Mouse (Mus musculus): ENCODE results near the gene Bnip3.

Bnip3 gene

DNA sequence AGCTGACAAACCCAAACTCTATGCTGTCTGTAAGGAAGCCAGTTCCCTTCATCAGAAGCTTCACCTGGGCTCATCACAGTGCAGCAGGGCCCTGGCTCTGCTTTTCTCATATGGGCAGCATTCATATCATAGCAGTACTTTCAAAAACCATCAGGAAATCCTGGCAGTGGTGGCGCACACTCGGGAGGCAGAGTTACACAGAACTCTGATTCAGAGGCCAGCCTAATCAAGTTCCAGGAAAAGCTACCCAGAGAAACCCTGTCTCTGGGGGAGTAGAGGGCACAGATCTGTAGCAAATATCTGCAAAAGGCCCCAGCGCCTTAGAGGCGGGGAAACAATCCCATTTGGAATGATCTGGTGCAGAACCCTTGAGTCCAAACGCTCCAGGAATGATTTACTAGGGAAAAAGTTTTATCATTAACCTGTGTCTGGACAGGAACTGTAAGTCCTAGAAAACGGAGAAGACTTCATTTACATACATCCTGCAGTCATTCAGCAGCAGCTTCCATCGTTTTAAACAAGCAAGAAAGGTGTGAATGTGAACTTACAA lies 5.4 kb downstream of the Bnip3 start:
- DNase-seq (ENCODE audit: low spot score) = no peak

DNA sequence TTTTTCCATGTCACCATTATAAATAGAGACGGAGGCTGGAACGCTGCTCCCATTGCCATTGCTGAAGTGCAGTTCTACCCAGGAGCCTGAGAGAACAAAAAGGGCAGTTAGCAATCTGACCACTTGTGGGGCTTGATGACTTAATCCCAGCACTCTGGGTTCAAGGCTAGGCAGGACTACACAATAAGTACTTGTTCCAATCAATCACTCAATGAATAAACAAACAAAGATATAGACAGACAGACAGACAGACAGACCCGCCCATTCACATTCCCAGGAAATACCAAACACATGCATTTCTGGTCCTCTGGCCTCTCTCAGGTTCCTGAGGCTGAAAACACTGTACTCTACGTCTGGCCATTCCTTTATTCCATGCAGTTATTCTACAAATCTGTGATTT lies 10.6 kb downstream of the Bnip3 start:
- DNase-seq (ENCODE audit: low spot score) = no peak

DNA sequence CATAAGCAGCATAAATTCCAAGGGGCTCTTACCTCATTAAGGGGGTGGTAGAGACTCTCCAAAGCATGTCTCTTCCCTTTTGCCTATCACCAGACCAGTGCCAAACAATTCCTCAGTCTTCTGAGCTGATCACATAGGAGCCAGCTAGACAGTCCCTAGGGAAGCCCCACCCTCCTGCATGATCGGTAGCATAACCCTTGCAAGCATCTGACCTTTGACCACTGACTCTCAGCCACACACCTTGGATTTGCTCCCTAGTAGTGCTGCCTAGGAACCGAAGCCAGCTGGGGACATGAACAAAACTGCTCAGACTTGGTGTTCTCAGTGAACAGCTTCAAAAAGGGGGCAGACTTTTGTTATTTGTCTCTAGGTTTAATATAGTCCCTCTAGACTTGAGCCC lies 11.2 kb downstream of the Bnip3 start:
- no peak for DNase-seq (ENCODE audit: low spot score)

DNA sequence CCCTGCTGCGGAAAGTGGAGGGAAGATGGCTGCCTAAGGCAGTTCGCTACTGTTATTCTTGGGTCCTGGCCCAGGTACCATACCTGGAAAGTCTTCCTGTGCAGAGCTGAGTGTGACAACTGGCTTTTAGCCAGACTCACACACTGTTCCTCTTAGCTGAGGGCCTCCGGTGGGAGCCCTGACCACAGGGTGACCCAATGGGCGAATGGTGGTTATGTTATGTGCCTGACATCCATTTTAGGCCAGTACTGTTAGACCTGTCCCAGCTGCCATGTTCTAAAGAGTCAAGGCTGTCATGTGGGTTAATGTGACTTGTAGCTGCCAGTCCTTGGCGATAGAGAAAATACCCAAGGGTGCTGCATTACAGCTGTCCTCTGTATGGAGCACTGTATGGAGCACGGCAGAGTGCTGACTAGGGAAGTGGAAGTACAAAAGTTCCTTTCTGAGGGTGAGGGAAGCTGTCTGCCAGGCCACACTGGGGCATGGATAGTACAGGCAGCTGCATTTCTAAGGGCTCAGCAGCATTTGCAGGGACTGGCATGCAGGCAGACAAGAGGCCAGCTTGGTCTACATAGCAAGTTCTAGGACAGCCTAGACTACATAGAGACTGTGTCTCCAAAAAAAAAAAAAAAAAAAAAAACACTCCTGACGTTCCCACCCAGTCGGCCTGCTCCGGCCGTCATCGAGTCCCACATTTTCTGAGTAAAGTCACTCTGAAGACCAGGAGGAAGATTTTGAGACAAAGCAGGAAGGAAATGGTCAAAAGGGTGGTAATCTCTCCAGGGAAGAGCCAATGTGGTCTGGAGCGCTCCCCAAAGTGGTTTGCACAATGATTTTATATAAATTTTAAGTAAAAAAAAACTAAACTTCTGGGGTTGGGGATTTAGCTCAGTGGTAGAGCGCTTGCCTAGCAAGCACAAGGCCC lies 23.7 kb downstream of the Bnip3 start:
- no peak for DNase-seq (ENCODE audit: low spot score)

DNA sequence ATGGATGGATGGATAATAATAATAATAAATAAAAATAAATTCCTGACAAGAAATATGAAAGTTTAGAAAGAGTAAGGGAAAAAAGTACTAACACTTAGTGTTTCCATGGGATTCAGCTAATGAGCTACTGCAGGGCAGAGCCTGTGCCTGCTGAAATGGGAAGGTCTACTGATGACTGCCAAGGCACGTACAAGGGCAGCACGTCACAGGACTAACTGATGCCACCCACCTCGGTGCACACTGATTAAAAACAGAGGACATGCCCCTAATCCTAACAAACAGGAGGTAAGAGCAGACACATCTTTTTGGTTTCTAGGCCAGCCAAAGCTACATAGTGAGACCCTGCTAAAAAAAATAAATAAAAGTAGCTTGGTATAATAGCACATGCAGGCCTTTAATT lies 25.6 kb downstream of the Bnip3 start:
- DNase-seq (ENCODE audit: low spot score) = no peak

DNA sequence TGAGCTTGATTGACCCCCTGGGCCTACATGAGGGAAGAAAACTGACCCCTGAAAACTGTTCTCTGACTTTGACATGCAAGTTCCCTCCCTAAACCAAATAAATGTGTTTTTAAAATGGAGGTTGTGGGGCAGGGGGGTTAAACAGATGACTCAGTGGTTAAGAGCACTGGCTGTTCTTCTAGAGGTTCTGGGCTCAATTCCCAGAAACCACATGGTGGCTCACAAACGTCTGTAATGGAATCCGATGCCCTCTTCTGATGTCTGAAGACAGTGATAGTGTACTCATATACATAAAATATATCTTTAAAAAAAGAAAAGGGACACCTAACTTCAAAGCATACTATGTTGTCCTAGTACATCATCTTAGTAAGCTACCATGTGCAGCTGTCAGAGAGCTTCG lies 34.3 kb downstream of the Bnip3 start:
- DNase-seq (ENCODE audit: low spot score) = no peak

DNA sequence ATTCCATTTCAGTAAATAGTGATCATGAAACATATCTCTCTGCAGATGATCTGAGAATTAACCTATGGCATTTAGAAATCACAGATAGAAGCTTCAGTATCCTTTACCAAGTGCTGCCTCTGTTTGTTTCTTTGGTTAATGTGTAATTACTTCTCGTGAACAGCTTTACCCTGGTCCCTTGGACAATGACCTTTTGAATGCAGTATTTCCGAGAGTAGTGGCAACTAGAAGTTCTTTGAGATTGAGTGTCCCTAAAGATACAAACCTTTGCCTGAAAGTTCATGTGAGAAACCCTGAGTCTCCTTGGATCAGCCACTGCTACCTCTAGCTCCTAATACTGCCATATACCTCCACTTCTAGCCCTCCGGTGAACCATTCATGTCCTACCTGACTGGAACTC lies 36.4 kb downstream of the Bnip3 start:
- no peak for DNase-seq (ENCODE audit: low spot score)

DNA sequence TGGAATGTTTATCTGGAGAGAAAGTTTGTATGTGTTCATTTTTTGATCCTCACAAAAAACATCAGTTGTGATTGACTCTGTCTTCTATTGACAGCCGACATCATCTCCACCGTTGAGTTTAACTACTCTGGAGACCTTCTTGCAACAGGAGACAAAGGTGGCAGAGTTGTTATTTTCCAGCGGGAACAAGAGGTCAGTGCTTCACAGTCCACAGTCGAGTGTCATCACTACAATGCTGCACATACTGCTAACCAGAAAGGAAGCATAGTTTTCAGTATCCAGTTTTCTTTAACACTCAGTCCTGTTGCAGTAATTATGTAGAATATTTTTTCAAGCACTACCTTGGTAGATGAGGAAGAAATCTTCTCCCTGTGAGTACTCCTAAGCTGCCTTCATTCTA lies 41.0 kb downstream of the Bnip3 start:
- no peak for DNase-seq (ENCODE audit: low spot score)

DNA sequence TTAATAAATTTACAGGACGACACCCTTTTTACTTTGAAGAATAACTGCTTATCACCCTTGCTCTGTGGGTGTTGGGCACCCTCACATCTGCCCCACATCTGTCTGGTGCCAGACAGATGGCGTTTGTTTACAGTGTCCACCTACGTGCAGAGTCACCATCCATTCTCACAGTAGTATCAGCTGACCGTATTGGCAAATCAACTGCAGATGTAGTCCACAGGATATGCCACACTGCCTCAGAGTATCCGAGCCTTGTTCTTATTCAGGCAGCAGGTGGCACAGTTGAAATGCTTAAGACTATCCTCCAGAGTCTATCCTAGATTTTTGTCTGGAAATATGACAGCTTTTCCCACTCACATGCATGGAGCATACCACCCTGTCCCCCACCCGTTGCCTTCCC lies 42.0 kb downstream of the Bnip3 start:
- no peak for DNase-seq (ENCODE audit: low spot score)

DNA sequence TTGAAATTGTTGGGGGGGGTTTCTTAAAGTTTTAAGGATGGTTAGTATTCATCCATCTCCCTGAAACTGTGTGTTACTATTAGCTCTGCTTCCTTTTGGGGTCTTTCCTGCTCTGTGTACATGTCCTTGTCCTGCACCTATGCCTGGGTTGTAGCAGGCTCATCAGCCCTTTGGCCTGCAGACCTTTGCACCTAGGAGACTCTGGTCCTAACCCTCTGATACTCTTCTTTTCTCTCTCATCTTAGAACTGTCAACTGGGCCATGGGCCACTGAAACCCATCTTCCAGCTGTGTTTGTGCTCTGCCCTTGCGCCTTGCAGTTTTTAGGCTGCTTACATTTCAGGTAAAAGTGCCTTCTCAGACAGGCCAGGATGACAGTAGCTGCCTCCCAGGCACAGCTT lies 44.5 kb downstream of the Bnip3 start:
- no peak for DNase-seq (ENCODE audit: low spot score)

DNA sequence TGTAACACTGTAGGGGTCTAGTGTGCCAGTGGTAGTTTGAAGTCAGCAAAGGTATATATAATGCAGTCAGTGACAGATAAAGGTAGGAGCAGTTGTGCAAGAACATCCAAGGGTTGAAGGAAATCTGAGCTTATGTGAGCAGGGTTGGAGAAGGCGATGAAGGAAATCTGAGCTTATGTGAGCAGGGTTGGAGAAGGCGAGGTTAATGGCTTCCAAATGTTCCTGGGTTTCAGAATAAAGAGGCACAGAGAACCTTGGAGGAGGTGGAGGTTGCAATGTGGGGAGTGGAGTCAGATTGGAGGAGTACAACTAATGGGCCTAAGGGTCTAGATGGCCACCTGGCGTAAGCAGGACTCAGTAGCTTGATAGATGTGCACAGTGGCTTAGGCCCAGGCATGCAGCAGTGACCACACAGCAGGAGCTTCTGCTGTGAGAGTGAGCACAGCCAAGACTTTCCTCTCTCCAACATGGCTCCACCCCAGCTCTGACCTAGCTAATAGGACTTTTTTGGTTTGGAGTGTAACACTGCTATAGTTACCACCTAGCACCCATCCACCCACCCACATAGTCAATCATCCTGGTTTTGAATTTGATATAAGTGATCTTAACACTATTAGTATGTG lies 45.3 kb downstream of the Bnip3 start:
- DNase-seq (ENCODE audit: low spot score) = no peak

DNA sequence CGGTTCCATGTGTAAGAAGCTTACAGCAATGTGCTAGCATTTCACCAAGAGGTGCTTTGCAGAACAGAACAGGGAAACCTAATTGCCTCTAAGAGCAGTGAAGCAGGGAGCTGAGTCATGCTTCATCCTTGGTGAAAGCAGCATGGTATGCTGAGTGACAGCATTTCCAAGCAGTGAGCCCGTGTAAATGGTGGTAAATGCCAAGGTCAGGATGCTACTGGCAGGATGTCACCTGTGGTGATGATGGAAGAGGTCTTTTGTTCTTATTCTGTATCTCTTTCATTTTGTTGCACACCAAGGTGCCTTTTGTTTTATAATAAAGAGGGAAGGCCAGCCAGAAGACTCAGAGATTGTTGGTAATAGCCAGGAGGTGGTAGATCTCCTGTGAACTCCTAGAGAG lies 52.6 kb downstream of the Bnip3 start:
- no peak for DNase-seq (ENCODE audit: low spot score)

DNA sequence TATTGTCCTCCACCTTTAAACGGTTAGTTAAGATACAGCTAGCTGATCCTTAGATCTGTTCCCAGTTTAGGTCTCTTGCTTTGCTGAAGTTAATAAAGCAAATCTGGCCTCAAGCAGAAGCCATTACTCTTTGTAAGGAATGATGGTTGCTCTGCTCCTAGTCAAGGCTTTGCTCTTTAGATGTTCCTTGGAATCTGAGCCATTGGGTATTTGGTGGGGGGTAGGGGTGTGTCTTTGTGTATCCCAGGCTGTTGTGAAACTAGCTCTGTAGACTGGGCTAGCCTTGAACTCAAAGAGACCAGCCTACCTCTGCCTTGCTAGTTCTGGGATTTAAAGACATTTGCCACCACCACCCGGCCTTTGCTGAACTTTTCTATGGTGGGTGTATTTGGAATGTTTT lies 55.1 kb downstream of the Bnip3 start:
- no peak for DNase-seq (ENCODE audit: low spot score)

DNA sequence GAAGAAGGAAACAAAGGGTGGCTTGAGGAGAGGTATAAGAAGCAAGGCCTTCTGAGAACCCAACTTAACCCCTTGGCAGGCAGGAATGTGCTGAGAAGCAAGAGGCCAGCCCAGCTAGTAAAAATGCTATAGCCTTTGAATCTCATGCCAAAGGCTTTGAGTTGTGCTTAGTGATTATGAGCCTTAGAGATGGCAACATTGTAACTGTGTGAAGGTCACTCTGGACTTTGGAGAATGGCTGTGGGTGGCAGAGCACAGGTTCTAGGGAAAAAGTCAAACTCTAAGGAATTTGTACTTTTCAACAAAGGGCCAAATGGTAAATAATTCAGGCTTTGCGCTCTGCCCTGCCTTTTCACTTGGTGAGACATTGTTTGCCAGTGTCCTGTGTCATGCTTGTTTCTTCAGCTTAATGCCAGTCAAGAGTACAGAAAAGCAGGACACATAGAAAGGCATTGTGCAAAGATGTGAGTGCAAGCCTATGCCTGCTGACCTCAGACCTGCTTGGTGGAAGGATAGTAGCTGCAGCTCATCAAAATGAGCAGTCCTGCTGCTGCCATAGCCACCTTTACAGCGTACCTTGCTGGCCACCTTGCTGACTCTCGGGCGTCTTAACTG lies 55.8 kb downstream of the Bnip3 start:
- no peak for DNase-seq (ENCODE audit: low spot score)

DNA sequence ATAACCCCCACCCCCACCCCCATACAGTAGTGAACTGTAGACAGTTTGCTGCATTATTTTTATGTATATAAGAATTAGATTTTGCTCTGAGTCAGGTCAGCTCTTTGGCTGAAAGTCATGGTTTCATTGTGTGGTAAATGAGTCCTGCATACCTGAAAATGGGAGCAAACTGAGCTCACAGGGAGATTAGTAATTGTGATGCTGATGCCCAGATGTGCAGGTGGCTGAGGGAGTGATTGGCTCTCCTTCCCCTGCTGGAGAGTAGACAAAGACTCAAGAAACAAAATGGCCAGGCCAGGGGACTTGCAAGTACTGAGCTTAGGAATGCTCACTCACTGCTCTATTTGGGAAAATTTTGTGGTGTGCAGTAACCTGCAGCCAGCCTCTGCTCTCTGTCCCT lies 59.2 kb downstream of the Bnip3 start:
- DNase-seq (ENCODE audit: low spot score) = no peak

DNA sequence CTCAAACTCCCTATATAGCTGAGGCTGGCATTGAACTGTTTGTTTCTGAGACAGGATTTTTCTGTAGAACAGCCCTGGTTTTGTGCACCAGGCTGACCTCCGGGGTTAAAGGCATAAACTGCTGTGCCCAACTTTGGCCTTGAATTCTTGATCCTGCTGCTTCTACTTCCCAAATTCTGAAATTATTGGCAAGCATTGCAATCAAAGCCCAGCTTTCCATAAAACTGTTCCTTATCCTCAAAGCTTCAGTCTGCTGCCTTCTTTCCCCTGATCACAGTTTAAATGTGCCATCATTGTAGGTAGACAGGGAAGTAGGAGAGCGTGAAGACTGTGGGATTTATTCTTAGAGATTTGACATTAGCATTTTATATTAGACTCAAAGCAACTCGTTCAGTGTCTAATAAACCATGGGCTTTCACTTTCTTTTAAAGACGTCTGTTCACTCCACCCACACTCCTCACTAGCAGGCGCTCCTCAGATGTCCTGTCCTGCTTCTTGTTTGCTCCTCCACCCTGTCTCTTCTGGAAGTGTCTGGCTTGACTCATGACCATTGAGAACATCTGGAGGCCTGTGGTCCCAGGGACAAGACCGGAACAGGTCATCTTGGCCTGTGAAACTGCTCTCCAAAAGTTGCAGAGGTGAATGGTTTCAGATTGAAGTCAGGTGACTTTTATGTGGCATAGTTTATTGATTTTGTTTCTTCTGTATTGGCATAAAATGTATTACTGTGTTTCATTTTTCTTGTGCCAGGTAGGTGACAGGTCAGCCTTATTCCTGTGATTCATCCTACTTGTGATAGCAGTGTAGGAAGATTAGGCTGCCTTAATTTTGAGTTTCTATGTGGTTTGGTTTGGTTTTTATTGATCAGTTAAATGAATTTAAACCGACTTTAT lies 61.0 kb downstream of the Bnip3 start:
- no peak for DNase-seq (ENCODE audit: low spot score)

DNA sequence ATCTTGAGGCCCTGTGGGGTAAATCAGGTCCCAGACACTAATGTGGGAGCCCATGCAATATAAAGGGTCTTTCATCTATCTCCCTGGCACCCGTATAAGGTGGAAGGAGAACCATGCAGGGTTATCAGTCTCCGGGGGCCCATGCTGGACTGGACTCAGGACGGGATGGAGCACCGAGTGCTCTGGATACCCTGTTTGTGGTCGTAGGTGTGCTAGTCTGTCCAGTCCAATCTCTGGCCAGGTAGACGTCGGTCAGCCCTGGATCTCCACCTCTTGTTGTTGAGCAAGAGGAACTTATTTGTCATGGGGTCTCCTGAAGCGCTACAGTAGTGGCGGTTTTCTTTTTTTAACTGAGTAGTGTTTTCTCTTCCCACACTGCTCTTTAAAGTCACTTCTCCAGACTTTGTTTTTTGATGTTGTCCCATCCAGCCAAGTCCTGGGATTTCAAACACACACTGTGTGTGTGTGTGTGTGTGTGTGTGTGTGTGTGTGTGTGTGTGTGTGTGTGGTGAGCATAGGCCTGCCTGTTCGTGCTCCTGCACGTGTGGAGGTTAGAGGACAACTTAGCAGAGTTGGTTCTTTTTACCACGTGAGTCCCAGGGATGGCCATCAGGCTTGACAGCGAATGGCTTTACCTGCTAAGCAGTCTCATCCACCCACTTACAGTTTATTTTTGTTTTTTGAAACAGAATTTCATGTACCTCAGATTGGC lies 61.8 kb downstream of the Bnip3 start:
- DNase-seq (ENCODE audit: low spot score) = no peak

DNA sequence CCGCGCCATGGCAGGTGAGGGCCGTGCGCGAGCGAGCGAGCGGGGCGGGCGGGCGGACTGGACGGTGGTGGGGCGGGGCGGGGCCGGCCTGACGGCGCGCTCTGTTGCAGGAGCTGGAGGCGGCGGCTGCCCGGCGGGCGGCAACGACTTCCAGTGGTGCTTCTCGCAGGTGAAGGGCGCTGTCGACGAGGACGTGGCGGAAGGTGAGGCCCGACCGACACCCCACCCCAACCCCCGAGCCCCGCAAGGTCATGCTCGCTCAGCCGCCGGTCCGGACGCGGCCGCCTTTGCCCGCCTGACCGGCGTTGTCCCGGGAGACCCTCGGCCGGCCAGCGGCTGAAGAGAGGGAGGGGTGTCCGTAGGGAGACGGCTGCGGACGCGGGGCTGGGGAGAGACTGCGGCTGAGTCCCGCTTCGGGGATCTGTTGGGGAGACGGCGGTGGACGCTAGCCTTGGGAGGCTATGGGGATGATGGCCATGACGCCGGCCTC lies 62.8 kb downstream of the Bnip3 start:
- DNase-seq (ENCODE audit: low spot score) = no peak

DNA sequence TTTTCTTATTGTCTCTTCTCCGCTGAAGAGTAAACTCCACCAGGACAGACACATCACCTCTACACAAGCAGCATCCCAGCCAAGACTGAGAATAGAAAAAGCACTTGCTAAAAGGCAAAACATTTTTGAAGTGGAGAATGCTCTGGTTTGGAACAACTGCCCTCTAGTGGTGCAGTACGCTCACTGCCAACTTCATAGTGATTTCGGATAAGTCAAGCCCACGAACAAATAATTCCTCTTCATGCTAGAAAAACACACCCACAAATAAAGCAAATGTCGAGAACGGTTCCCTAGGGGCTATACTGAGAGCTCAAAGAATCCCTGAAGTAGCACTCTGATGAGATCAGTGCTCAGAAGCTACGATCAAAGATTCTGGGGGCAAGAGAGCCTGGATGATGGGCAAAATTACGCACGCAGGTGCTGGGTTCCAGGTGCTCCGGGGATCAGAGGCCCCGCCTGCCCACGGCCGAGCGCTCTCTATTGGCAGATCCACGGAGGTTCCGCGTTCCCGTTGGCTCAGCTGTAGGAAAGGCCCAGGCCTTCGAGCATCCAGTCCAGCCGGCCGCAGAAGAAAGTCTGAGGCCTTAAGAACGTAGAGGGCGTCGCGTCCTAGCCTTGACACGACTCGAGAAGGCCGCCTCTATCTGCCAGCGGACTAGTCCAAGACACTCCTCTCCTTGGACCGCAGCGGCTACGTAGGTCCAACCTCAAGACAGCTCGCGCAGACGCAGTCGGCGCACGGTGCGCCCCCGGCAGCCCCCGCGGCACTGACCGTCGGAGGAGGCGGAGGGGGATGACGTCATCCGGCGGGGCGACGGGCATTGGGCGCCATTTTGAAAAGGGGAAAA lies 63.6 kb downstream of the Bnip3 start, which contains the start of the genes Ppp2r2d and Mapk1ip1:
TSS of gene Ppp2r2d (plus strand) at position 536 of the 848 bp plus-strand sequence.
TSS of gene Mapk1ip1 (minus strand) at position 730 of the 848 bp plus-strand sequence.
- DNase-seq (ENCODE audit: low spot score) = peak; percentile 99

DNA sequence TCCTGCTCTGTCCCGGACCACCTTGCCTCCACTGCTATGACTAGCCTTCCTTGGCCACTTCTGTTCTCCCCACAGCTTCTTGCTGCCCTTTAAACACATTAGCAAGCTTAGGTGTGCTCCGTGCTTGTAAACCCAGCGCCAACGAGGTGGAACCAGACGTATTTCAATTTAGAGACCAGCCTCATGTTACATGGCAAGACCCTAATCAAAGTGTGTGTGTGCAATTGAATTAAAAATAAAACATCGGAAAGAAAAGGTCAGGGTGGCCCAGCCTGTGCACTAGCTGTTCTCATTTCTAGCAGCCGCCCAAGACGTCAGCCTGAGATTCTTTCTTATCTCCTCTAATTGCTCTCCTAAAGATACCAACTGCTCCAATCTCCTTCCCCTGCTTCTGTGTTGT lies 64.2 kb downstream of the Bnip3 start:
- DNase-seq (ENCODE audit: low spot score) = no peak
